Mouse (Mus musculus): Measurements from ENCODE around the gene Acyp1.

DNA sequence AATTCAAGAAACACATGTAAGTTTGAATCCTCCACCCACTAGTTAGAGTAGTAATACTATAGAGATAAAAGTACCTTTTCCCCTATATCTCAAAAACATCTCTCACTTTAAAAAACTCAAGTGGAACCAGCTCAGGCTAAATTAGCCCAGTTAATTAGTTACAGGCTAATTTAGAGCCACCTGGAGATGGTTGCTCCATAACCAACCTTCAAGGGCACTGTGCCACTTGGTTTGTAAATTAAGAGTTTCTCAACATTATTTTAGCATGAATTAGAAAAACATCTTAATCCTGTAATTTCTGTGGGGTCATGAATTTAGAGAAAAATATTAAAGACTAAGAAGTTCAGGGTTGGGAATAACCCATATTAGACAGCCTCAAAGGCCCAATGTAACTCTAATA is 3.3 kb upstream of the Acyp1 start:
- TF ChIP-seq CTCF (IDR thresholded peaks at IDR 0.05; ENCODE audit: extremely low read depth, insufficient read depth, insufficient read length, insufficient replicate concordance) (no peak), POLR2A (IDR thresholded peaks at IDR 0.05; ENCODE audit: low read depth, low read length) (no peak)

Data from spleen, adult 2 months (tissue).